Mouse (Mus musculus): ENCODE data around the gene BC048507. TPM values are rescaled to one million over a fixed set of nuclear protein-coding genes. Genes with fewer than 3 reads are reported as not detected.

Gene BC048507
- polyA plus RNA-seq (2014; fragmentation: Illumina TruSeq; extraction: RNeasy Lipid Tissue Mini Kit (QIAGEN cat#74804); ENCODE audit: low read depth, low replicate concordance), result not detected

GRCm38 (mm10) chr13:67863026-67863425, at the start of gene BC048507:
BC048507 (plus strand) TSS chr13:67863326.

GRCm38 (mm10) chr13:67813710-67814660, 49.1 kb upstream of the BC048507 start, which contains the start of gene Zfp273:
Zfp273 (plus strand) TSS chr13:67813740.

GRCm38 (mm10) chr13:67830911-67831336, 32.2 kb upstream of the BC048507 start, which contains the start of gene Gm10037:
Gm10037 (plus strand) TSS chr13:67831106.

Other genes with a start within 250 kb of the BC048507 start
- not detected for gene Gm49345, start 225.6 kb upstream of the BC048507 start, polyA plus RNA-seq (2014; fragmentation: Illumina TruSeq; extraction: RNeasy Lipid Tissue Mini Kit (QIAGEN cat#74804); ENCODE audit: low read depth, low replicate concordance)
- 32.0 TPM for gene Zfp729a, start 225.5 kb upstream of the BC048507 start, polyA plus RNA-seq (2014; fragmentation: Illumina TruSeq; extraction: RNeasy Lipid Tissue Mini Kit (QIAGEN cat#74804); ENCODE audit: low read depth, low replicate concordance)
- gene Zfp738, start 176.3 kb upstream of the BC048507 start, polyA plus RNA-seq (2014; fragmentation: Illumina TruSeq; extraction: RNeasy Lipid Tissue Mini Kit (QIAGEN cat#74804); ENCODE audit: low read depth, low replicate concordance), result 13.9 TPM
- gene Zfp65, start 134.2 kb upstream of the BC048507 start, polyA plus RNA-seq (2014; fragmentation: Illumina TruSeq; extraction: RNeasy Lipid Tissue Mini Kit (QIAGEN cat#74804); ENCODE audit: low read depth, low replicate concordance), result 40.3 TPM
- gene Zfp85, start 108.1 kb upstream of the BC048507 start, polyA plus RNA-seq (2014; fragmentation: Illumina TruSeq; extraction: RNeasy Lipid Tissue Mini Kit (QIAGEN cat#74804); ENCODE audit: low read depth, low replicate concordance), result 15.6 TPM
- 6.0 TPM for gene Zfp493, start 83.6 kb upstream of the BC048507 start, polyA plus RNA-seq (2014; fragmentation: Illumina TruSeq; extraction: RNeasy Lipid Tissue Mini Kit (QIAGEN cat#74804); ENCODE audit: low read depth, low replicate concordance)
- gene Zfp273, start 49.6 kb upstream of the BC048507 start, polyA plus RNA-seq (2014; fragmentation: Illumina TruSeq; extraction: RNeasy Lipid Tissue Mini Kit (QIAGEN cat#74804); ENCODE audit: low read depth, low replicate concordance), result 16.8 TPM
- gene Gm10037, start 32.2 kb upstream of the BC048507 start, polyA plus RNA-seq (2014; fragmentation: Illumina TruSeq; extraction: RNeasy Lipid Tissue Mini Kit (QIAGEN cat#74804); ENCODE audit: low read depth, low replicate concordance), result 2.5 TPM